Mouse (Mus musculus): ENCODE results near the gene Sacm1l.

Sacm1l gene

DNA sequence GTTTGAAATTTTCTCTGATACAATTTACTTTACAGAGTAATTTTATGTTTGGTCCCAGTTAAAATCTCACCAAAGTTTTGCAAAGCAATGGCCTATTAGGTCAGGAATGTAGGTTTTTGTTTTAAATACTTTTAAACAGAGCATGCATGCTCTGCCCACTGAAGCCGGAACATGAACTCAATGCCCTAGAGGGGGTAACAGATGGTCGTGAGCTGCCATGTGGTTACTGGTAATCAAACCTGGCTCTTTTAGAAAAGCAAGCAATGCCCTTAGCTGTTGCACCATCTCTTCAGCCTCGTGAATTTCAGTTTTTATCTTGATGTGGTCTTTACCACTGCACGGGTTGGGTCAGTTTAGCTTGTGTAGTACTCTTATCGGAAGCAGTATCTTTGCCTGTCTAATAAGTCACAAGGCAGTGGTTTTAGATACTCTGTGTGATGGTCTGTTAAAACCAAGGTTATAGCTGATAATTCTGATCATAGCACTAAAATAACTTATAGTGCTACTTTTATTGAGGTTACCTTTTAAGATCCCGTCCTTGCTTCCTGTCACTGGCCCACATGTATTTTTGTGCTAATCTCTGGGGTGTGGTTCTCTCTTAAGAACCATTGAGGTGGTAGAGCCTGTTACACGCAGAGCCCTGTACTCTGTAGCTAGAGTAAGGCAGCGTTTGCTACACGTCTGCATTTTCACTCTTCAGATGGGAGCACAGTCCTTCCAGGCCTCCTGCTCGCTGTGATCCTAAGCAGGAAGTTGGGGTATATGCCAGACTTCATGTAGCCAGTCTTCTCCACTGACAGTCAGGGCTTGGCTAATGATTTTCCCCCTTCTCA lies 48.0 kb downstream of the Sacm1l start:
- DNase-seq (ENCODE audit: low spot score): no peak

GRCm38 (mm10) chr9:123589240-123589910 lies 59.8 kb downstream of the Sacm1l start:
- DNase-seq (ENCODE audit: low spot score): no peak

DNA sequence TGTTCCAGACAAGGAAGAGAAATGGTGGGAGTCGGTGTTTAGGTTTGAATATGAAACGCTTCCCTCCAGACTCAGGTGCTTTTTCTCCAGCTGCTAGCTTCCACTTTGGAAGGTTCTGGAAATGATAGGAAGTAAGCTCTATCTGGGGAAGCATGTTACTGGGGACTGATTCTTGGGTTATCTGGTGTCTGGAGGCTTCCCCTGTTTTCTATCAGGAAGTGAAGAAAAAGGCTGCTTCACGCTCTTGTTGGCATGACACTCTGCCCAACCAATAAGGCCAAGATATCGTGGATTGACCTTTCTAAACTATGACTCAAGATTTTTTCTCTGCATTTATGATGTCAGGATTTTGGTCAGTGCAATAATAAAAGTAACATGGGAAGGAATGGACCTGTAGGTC lies 65.6 kb downstream of the Sacm1l start:
- no peak for DNase-seq (ENCODE audit: low spot score)

DNA sequence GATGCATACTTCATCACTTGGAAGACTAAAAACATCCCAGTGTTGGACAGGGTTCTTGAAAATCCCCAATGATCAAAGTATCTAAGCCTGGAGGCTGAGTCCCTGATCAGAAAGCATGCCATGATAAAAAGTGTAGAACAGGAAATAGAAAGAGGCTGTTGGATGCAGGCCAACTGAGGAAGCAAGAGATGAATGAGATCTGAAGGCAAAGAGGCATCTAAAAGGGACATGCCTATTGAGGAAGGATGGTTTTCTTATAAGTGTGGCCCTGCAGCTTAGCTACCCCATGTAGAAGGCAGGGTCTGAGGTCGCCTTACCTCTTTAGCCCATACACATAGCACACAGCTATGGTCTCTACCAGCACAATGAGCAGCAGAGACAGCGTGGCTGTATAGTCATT lies 67.4 kb downstream of the Sacm1l start:
- DNase-seq (ENCODE audit: low spot score): no peak

DNA sequence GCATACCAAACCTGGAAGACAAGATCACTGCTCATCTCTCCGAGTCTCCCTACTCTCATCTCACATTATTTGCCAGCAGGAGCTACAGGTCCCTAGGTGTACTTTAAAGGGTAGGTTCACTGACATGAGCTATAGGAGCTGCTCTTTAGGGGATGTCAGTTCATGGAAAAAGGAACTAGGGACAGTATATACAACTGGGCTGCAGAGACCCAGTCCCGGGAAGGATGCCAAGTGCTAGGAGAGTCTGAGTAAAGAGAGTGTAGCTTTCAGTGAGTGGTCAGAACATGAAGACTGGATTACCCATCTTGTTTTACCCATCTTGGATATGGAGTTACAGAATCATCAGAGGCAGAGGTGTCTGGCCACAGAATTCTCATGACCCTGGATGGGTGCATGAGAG lies 67.8 kb downstream of the Sacm1l start:
- DNase-seq (ENCODE audit: low spot score): no peak

- no peak for DNase-seq (ENCODE audit: low spot score)
Observed at GRCm38 (mm10) chr9:123601529-123601928, 72.0 kb downstream of the Sacm1l start.

DNA sequence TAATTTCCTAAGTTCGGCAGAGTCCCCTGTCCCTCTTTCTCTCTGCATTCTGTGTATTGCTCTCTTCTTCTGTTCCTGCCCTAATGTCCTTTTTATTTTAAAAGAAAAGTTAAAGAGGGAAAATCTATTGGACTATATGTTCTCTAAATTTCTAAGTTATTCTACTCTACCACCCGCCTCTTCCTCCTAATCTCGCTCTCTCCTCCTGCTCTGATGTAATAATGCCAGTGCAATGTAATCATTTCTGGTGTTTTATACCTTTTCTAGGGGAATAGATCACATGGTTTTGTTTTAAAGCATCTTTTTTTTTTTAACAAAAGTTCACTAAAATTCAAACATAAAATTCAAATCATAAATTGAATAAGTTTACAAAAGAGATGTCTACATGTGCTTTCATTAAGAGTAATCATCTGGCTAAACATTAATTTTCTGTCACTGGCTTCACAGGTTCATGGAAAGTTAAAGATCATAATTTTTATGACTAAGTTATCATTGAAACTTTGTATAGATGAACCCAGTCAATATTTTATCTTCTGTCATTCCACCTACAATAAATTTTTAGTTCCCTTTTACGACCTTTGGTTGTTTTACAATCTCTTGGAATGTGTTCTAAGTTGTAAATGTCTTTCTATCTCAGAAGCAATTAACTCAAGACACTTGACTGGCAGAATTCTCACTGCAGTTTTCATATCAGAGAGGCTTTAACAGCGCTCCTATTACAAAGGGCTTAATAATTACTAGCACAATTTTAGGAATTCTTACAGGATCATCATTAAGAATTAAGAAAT lies 90.9 kb downstream of the Sacm1l start:
- no peak for DNase-seq (ENCODE audit: low spot score)

- DNase-seq (ENCODE audit: low spot score): no peak
Observed at GRCm38 (mm10) chr9:123624741-123625140, 95.2 kb downstream of the Sacm1l start.

GRCm38 (mm10) chr9:123625821-123626220 lies 96.3 kb downstream of the Sacm1l start:
- DNase-seq (ENCODE audit: low spot score): no peak

DNA sequence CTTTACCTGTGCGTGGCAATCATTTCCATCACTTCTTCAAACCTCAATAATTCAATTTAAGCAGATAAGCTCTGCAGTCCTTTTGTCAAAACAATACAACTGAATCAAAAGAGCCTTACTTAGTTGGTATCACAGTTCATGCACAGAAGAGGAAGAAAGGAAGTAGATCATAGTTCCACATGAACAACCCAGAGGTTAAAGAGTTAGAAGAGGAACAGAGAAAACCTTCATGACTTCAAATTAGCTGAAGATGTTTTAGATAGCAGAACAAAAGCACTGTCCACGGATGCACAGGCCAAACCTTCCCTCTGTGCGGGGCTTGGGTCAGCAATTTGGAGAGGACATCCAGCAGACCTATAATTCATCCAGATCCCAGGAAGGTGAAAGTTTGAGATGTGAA lies 102.1 kb downstream of the Sacm1l start:
- no peak for DNase-seq (ENCODE audit: low spot score)

DNA sequence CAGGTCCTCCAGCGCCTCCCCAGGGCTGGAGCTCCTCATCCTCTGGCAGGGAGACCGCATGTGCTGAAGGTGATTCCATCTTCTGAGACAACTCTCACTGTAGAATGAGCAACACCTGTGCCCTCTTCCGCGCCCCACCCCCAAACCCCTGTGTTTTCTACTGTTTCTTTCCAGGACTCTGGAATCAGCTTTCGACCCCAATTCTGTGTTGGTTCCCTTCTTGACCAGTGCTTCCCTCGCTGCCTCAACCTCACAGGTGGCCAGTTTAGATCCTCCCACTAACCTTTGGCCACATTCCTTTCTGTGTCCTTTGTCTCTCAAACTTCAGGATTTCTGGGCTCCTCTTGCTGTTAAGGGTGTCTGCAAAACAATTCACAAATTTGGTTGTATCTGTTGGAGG lies 102.7 kb downstream of the Sacm1l start, which contains the start of gene Slc6a20b:
TSS of gene Slc6a20b (minus strand) at position 285 of the 400 bp plus-strand sequence.
- DNase-seq (ENCODE audit: low spot score): no peak

DNA sequence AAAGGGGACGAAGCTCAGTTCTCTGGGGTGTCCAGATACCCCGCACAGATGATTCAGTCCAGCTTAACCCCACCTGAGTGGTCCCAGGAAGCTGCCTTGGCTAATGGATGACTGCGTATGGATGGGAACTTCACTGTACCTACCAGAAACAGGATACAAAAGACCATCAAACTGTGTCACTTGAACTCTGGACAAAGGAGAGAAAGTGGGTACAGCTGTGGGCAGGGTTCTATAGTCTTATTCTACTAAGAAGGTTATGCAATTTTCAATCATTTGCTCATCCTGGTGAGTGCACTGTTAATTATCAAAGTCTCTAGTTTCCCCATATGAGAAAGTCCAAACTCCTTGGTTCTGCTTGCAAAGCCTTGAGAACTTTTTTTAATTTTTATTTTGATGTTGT lies 103.4 kb downstream of the Sacm1l start:
- no peak for DNase-seq (ENCODE audit: low spot score)

DNA sequence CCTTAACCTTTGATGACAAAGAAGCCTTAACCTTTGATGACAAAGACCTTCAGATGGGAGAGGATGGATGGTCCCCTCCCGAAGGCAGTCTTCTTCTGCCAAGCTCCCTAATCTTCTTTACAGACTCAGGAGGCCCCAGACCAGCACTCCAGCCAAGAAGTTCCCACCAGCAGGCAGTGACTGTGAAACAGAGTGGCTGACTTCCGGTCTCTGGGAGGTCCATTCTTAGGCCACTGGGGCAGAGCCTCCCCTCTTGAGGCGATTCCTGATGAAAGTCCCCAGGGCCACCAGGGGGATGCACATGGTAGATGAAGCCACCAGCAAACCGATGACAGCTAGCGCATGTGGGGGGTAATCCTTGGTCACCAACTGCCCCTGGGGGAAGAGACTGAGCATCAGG lies 107.2 kb downstream of the Sacm1l start:
- no peak for DNase-seq (ENCODE audit: low spot score)

- DNase-seq (ENCODE audit: low spot score): no peak
Observed at GRCm38 (mm10) chr9:123638231-123638630, 108.7 kb downstream of the Sacm1l start.

- DNase-seq (ENCODE audit: low spot score): no peak
Observed at GRCm38 (mm10) chr9:123638668-123639089, 109.1 kb downstream of the Sacm1l start.

DNA sequence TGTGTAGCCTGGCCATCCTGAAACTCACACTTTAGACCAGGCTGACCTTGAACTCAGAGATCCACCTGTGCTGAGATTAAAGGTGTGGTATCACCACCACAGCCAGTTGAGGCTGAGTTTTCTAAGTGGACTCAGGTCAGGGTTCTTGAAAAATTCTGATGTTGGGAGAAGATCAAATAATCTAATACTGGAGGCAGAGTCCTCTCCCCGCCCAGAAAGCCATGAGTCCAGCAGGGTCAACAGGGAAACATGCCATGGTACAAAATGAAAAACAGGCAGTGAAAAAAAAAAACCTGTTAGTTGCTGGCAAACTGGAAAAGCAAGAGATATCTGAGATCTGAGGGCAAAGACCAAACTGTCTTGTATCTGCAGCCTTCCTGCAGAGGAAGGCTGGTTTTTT lies 110.5 kb downstream of the Sacm1l start:
- no peak for DNase-seq (ENCODE audit: low spot score)

Measured in ovary, postnatal 10 days (tissue).